Mouse (Mus musculus): ENCODE data around the gene Rpain.

Rpain gene

DNA sequence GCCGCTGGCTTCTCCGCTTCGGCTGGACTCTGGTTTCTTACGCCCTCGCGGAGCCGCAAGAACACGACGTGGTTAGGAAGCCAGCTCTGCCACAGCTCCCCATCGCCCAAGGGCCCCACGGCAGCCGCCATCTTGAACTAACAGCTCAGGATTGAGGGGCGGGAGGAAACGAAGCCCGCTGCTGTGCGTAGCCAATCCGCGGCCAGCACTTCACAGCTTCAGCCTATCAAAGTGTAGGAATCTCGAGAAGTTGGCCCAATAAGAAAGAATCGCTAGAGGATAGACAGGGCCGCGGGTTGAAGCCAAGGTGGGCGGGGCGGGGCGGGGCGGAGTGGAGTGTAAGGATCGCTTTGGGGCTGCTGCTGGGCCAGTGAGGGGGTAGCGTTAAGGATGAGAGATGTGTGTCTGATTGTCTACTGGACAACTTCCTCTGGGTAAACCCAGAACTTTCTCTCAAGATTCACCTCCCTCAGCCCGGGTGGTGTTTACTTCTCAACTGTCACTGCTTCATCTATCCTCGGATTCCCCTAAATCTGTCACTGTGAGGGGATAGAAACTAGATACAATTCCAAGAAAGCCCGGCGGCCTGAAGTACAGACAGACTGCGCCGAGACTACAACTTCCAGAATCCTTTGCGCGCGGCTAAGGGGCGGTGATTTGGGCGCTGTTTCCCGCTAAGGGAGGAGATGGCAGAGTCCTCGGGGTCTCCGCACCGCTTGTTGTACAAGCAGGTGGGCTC lies at the start of gene Rpain, which contains the start of gene Nup88:
Gene Rpain (plus strand): TSS at position 393 of the 739 bp plus-strand sequence.
Gene Nup88 (minus strand): TSS at position 153 of the 739 bp plus-strand sequence.
- in situ Hi-C loops (cut with MboI, MseI) = no loop called here

- in situ Hi-C loops (cut with MboI, MseI) = no loop called here
Observed at GRCm38 (mm10) chr11:70931461-70931860, 38.6 kb upstream of the Rpain start.

DNA sequence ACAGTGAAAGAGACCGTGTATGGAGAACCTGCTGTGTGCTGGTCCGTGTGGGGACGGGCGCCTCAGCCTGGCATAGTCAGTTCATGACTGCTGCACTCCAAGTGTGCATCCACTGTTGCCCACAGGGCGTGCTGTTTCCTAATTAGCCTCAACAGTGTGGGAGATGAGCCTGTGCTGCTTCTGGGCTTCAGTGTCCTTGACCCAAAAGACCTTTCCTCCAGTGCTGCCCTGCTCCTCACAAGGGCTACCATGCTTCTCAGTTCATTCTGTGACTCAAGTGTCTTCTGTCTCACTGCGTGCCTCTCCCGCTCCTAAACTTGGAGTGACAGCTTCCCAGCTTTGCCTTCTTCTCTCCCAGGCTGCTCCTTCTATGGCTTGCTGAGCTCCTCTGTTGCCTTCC lies 34.7 kb upstream of the Rpain start:
- in situ Hi-C loops (cut with MboI, MseI) = no loop called here

- in situ Hi-C loops (cut with MboI, MseI) = no loop called here
Observed at GRCm38 (mm10) chr11:70942596-70942995, 27.4 kb upstream of the Rpain start.

DNA sequence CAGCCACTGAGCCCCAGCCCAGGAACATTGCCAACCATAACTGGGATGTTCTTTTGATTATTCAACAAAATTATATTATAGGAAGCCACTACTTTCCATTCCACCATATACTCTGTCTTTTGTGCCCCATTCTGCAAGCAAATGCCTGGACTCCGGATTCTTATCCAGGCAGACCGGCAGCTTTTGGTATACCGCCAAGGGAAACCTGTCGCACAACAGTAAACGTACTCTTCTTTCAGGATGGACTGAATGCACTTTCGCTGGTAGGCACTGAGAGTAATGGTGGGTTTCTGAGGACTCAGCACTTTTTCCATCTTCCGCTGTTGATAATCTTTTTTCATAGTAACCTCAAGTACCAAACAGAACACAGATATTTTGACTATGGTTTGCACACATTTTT lies 26.4 kb upstream of the Rpain start:
- in situ Hi-C loops (cut with MboI, MseI) = no loop called here

DNA sequence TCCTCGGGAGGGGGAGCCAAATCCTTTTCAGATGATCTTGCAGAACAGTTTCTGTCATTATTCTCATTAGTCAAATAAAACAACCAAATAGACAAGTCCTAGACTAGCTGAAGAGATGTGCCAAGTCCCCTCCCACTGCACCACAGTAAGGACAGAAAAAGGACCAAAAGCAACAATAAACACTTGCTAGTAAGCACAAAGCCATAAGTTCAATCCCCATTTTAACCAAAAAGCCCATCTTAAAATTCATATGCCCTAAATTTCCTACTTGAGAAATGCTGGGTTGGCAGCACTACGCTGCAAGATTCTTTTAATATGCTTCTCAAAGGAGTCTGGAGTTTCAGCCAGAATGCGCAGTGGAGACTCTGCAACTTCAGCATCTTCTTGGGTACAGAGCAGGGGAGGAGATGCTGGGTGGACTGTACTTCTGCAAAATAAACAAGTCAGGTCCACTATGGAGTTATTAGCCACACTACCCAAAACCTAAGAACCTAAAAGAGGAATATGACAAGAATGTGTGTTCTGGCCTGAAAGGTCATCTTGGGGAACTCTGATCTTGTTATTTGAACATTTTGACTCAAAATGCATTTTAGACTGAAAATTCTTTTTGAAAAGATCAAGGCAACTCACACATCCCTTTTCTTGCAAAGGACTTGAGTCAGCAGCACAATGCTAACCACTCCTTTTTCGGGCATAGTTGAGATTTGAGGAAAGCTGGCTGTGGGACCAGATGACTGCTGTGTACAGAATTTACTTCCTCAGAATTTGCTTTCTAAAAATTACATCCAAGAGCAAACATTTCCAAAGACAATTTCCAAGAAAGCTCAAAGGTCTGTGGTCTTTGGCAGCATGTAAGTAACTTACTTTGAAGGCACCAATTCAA lies 24.8 kb upstream of the Rpain start:
- in situ Hi-C loops (cut with MboI, MseI) = no loop called here

GRCm38 (mm10) chr11:70954711-70955110 lies 15.3 kb upstream of the Rpain start:
- in situ Hi-C loops (cut with MboI, MseI) = no loop called here

- in situ Hi-C loops (cut with MboI, MseI) = no loop called here
Observed at GRCm38 (mm10) chr11:70960786-70961554, 9.0 kb upstream of the Rpain start.

DNA sequence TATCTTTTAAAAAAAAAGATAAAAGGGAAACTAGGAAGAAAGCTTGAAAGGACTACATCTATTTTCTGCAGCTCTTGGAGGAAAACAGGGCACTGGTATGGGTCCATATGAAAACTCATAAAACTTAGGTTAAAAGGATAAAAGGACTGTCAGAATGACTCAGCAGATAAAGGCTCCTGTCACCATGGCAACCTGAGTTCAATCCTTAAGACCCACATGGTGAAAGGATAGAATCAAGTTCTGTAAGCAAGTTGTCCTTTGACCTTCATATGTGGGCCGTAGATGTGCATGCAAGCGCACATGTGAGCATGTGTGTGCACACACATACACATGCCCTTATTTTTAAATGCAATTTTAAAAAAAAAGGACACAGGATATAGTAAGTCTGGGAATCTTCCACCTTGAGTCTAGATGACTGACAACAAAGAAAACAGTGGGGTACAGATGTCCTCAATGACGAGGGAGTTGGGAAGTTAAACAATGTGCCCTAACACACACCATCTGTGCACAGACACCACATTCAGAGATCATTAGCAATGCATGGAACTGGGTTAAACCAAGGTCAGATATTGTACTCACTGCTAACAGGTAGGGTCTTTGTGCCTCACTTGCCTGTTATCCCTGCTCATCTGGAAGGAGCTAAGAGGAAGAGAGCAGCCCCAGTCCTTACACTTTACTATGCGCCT lies 5.6 kb upstream of the Rpain start:
- in situ Hi-C loops (cut with MboI, MseI) = no loop called here

DNA sequence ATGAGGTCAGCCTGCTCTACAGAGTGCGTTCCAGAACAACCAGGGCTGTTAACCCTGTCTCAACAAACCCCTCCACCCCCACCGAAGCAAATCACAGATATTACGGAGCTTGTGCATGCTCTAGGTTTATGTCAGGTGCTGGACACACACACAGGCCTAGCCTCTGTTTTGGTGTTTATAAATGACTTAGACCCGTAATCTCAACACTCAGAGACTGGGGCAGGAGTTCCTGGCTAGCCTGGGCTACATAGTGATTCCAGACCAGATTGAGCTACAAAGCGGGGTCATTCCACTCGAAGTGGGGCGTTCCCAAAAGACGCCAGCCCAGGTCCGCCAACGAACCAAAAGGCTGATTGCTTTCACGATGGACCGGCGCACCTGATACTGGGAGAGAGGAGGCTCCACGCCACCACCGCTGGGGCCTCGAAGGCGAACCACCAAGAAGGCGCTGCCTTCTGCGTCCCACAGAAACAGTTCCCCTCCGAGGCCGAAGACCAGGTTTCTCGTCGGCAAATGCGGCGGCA lies 680 bp upstream of the Rpain start:
- in situ Hi-C loops (cut with MboI, MseI) = no loop called here

DNA sequence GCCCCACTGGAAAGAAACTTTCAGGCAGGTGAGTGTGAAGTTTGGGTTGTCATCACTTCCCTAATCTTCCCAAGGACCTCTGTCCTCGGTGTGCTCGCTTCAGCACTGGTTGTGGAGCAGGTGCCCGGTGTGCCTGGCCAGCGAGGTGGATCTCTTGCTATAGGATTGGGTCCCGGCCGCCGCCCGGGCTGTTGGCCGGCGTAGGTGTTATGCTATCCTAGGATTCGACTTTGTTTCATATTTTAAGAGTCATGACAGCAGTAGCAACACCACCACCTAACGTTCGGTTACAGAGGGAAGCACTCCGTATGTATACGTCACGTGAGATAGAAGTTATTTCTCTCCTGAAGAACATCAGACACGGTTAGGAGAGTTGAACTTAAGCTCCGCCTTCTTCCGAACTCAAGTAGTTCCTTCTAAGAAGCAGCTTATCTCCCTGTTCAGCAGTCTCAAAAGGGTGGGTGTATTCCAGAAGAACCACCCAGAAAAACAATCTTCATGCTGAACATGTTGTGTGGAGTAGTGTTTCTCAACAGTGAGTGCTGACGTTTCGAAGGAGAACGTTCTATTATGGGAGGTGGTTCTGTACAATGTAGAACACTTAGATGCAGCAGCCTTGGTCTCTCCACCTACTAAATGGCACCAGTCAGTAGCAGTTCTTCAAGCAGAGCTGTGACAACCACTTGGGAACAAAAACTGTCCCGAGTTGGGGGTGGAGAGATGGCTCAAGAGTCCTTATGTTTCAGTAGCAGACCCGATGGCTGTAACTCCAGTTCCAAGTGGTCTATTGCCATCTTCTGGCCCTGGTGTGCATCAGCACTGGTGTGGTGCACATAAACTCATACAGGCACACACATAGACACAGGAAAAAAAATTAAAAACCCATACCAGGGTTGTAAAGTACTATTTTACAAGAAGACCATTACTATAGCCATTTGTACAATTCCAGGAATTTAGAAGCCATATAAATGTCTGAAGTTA lies 837 bp downstream of the Rpain start:
- in situ Hi-C loops (cut with MboI, MseI) = no loop called here

DNA sequence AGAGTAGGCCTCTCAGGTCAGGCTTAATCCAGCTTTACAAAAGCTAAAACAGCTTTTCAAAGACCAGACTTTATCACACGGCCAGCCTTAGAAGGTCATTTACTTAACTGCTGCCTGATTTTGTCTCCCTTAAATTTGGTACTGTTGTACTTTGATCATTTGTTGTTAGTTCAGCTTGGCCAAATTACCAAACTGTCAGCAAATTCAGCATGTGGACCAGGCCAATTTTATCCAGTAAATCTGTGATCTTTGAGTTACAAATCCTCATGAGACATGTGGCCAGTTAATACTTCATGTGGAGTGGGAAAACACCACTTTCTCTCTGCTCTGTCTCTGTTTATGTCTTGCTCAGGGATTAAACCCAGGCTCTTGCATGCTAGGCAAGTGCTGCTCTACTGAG lies 2.6 kb downstream of the Rpain start:
- in situ Hi-C loops (cut with MboI, MseI) = no loop called here

DNA sequence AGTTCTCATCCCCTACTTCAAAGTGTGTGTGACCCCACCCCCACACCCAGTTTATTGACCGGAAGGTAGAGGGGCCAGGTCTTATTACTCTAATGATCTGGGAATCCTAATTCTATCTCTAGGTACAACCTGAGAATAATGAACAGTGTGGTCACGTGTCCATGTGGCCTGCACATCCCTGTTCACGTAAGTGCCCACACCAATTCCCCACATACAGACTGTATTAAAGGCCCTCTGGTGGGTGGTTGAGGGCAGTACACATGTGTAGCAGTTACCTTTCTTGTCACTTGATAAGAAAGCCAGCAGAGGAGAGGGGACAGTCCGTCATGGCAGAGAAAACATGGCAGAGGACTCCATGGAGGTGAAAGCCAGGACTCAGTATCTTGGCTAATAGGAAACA lies 3.9 kb downstream of the Rpain start:
- in situ Hi-C loops (cut with MboI, MseI) = no loop called here

GRCm38 (mm10) chr11:70975193-70975592 lies 5.2 kb downstream of the Rpain start:
- in situ Hi-C loops (cut with MboI, MseI) = no loop called here

- in situ Hi-C loops (cut with MboI, MseI) = no loop called here
Observed at GRCm38 (mm10) chr11:70977293-70977692, 7.3 kb downstream of the Rpain start.

GRCm38 (mm10) chr11:70980232-70980631 lies 10.2 kb downstream of the Rpain start:
- in situ Hi-C loops (cut with MboI, MseI) = no loop called here

DNA sequence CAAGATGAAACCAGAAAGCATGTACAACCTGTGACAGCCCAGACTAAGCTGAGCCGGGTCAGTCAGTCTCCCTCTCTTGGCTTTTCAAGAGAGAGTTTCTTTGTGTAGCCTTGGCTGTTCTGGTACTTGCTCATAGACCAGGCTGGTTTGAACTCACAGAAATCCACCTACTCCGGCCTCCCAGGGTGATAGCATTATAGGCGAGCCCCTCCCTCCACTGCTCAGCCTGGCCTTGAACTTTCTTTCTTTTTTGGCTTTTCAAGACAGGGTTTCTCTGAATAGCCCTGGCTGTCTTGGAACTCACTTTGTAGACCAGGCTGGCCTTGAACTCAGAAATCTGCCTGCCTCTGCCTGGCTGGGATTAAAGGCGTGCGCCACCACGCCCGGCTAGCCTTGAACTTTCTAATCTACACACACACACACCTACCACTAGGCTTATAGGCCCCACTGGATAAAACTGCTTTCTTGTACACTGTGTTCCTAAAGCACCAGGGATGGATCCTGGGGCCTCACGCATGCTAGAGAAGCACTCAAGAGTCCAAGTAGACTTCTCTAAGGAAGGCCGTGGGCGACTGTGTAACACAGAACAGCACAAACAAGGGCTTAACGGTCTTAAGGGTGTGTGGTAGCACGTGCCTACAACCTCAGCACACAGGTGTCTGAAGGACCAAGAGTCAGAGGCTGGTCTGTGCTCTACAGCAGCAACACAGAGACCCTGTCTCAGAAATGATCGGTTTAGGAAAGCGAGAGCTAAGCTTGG lies 10.9 kb downstream of the Rpain start:
- in situ Hi-C loops (cut with MboI, MseI) = no loop called here

GRCm38 (mm10) chr11:70982030-70982429 lies 12.0 kb downstream of the Rpain start:
- in situ Hi-C loops (cut with MboI, MseI) = no loop called here

GRCm38 (mm10) chr11:70982557-70983228 lies 12.7 kb downstream of the Rpain start, which contains the start of gene C1qbp:
Gene C1qbp (minus strand): TSS chr11:70983026.
- in situ Hi-C loops (cut with MboI, MseI) = no loop called here
